Mouse (Mus musculus) megakaryocyte, embryonic 14.5 days (primary cell): ENCODE measurements at regions not wholly inside any gene's neighbourhood (a gene's known extent, or its start where the extent isn't known, plus 50 kb on each side); places are given as distances from the start of the nearest gene placed in this dataset.

ENCODE experiments used
- FLI1 ChIP-seq: IDR thresholded peaks from 2 replicates; pipeline ENCODE4 v1.6.1; 2012; ENCODE audit warnings: low read length, inconsistent platforms, mixed read lengths
- GATA1 ChIP-seq: IDR thresholded peaks from 3 replicates; pipeline ENCODE4 v1.6.1; 2012; ENCODE audit warnings: mixed read lengths, low read length, inconsistent platforms, borderline replicate concordance

- TF ChIP-seq GATA1 (no peak), FLI1 (no peak)
Observed at GRCm38 (mm10) chr6:51300694-51301417, 131.6 kb upstream of the Nfe2l3 start.
